Mouse (Mus musculus) cerebellum, adult 11-12 months (tissue): ENCODE results near the gene Rps5.
A peak's percentile ranks its signal among the peaks of the same experiment; 100 is the strongest.
"Not testable (repeated sequence)": the region's sequence is repeated elsewhere in the genome, so short reads cannot be mapped to it uniquely, and the experiment has no call there.

ENCODE experiments used
- DNase-seq: peaks from one replicate; pipeline ENCODE4 v3.0.0; 2022

Gene Rps5

DNA sequence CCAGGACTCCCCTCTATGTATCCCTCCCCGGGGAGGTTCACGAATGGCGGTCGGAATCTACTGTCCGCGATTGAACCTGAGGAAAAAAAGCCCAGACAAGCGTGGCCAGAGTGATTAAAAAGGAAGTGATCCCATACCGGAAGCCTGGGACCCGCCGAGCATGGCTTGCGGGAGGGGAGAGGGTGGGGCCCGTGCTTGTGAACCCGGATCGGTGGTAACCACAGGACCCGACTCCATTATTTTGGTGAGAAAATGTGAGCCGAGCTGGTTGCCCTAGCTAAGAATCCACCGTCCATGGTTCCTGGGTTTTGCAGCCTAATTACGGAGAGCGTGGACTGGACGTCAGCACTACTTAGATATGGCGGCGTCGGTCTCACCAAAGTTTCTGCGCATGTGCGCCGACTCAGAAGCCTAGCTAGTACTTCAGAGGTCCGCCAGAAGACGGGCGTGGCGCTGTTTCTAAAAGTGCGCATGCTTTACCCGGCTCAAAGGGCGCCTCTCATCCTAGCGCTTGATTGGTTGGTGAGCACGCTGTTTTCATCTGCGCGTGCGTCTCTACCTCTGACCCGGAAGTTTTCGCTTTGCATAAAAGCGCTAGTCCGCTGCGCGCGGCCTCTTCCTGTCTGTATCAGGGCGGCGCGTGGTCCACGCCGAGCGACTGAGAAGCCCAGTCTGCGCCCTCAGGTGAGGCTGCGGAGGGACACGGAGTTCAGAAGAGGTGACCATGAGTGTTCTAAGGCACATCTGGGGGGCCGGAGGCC is at the start of gene Rps5:
Gene Rps5 (plus strand): TSS at position 586 of the 761 bp plus-strand sequence.
- DNase-seq, result peak; percentile 99

GRCm38 (mm10) chr7:12874301-12874700 is 47.8 kb upstream of the Rps5 start:
- no peak for DNase-seq

DNA sequence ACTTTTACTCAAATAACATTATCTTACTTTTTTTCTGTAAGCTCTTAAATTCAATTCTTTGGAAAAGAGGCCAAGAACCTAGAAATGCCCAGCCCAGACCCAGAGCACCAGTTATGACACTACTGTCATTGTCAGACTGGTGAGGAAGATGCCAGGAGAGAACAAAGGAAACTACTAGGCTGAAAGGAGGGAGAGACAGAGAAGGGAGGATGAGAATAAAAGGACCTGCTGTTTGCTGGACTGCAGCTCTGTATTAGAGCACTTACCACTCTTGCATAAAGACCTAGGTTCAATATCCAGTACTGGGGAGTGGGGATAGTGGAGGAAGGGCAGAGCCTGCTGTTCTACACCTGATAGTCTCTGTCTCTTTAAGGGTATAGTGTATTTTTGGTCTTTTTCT is 42.1 kb upstream of the Rps5 start:
- no peak for DNase-seq

- not testable (repeated sequence) for DNase-seq
These were observed 41.6 kb upstream of the Rps5 start for GRCm38 (mm10) chr7:12880497-12880896.

DNA sequence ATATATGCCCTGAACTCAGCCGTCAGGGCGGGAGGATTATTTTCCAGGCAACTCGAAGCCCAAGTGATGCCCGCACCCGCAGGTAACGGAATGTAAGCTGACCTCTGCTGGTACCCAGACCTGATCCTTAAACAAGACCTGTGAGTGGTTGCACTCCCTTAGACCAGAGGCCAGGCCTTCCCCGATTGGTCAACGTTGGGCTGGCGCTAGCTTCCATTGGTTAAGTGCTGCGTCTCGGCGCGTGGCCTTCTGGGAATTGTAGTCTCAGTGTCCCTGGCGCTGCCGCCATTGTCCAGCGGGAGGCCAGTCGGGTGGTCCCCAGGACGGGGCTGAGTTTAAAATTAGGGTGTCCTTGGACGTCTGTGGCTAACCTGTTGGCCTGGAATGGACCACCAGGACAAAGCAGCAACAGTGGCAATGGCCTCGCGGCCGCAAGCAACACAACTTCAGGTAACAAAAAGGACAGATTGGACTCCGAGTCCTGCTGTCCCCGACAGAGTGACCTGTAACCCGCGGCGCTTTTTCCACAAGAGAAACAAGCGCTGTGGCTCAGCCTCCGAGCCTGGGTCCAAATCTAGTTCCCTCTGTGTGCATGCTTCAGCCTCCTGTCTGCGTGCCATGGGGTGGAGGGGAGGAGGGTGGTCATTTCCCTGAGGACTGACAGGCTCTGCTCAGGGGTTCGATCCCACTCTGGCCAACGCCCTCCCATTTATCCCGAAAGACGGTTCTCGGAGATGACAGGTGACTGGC is 41.0 kb upstream of the Rps5 start, which contains the start of gene Zfp128:
Gene Zfp128 (plus strand): TSS at position 267 of the 750 bp plus-strand sequence.
- DNase-seq, result peak; percentile 96

DNA sequence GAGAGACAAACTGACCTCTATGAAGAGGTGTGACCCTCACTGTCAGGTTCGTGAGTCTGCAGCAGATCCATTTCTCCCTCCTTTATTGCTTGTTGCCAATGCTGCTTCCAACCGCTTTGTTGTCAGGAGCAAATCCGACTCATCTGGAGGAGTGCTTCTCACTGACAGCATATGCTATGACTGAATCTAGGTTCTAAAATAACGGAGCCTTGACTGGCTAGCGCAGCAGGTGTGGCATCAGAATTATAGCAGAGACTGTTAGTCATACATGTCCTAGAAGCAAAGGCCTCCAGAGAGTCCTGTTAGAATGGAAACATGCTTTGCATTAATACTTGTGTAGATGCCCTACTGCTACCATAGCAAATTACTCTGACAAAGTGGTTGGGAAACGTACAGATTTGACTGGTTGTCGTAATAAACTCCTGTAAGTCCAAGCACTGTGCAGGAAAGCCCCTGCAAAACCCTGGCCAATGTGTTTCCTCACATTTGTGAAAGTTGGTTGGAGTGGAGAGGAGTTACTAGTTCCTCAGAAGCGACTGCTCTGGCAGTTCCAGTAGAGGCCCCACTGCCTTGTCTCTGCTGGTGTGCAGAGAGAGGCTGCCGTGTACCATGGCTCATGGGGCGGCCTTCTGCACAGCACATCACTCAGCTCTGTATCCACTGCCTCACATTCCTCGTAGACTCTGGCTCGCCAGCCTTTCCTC is 35.4 kb upstream of the Rps5 start:
- no peak for DNase-seq

DNA sequence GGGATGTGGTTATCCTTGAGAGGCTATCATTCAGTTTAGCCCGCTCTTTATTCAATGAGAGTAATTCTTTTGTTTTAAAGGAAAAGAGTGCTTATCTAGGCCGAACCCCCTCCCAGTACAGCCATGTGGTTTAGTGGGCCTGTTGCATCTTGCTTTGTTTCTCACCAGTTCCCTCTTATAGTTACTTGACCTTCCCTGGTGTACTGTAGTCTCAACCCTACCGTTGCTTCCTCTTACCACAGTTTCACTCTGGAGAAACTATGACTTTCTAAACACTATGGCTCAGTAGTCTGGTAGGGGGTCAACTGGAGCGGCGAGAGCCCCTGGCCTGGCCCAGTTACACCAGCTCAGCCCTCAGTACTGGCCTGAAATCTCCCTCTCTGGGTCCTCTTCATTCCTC is 34.5 kb upstream of the Rps5 start:
- no peak for DNase-seq

- DNase-seq, result no peak
These were observed 31.2 kb upstream of the Rps5 start for GRCm38 (mm10) chr7:12890928-12891327.

GRCm38 (mm10) chr7:12891334-12891733 is 30.8 kb upstream of the Rps5 start:
- DNase-seq, result no peak

GRCm38 (mm10) chr7:12897655-12898410 is 24.3 kb upstream of the Rps5 start, which contains the start of gene Zscan22:
Gene Zscan22 (plus strand): TSS chr7:12897815.
- DNase-seq, result peak; percentile 95

GRCm38 (mm10) chr7:12901517-12901916 is 20.6 kb upstream of the Rps5 start:
- no peak for DNase-seq

DNA sequence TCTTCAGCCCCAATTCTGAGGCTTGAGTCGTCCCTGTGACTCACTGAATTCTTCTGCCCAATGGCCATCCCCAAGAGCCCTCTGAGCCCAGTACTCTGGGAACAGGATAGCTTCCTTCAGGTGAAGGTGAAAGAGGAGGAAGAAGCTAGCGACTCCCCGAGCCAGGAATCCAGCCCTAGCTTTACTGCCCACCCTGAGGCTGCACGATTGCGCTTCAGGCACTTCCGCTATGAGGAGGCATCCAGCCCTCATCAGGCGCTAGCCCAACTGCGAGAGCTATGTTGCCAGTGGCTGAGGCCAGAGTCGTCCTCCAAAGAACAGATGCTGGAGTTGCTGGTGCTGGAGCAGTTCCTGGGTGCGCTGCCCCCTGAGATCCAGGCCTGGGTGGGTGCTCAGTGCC is 18.5 kb upstream of the Rps5 start:
- DNase-seq, result no peak

DNA sequence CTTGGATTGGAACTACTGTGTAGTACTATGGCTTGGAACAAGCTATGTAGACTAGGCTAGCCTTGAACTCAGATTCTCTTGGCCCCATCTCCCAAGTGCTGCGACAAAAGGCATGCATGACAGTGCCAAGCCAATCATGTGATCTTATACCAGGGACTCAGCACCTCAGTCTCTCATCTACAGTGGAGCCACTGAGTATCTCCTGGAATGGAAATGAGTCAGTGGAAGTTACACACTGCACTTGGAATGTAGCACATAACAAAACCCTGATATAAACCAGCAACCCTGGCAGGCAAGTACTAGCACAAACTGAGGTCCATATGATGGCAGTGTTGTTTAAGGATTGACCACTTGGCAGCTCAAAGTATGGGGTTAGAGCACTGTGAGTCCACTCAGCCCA is 16.9 kb upstream of the Rps5 start:
- no peak for DNase-seq

- DNase-seq, result peak; percentile 75
These were observed 12.6 kb upstream of the Rps5 start for GRCm38 (mm10) chr7:12909498-12909962.

DNA sequence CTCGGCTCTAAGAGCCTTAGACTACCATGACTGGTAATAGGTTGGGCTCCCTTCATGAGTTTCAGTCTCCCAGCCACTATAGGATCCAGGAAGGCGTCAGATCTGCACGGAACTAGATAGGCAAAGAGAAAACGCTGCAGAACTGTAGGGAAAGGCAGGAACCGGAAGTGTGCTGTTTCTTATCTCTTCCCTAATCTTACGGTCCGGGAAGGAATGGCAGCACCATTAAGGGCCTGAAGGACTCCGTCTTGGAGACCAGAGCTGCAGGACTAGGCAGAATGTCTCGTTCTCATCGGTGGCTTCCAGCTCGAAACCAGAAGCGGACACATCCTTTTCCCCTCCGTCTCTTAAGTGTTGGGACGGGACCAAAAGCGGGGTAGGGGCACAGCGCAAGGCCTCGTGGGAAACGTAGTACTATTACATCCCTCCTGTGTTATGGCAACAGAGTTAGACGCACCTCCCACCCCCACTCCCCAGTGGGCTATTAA is 11.9 kb upstream of the Rps5 start:
- peak; percentile 69 for DNase-seq

DNA sequence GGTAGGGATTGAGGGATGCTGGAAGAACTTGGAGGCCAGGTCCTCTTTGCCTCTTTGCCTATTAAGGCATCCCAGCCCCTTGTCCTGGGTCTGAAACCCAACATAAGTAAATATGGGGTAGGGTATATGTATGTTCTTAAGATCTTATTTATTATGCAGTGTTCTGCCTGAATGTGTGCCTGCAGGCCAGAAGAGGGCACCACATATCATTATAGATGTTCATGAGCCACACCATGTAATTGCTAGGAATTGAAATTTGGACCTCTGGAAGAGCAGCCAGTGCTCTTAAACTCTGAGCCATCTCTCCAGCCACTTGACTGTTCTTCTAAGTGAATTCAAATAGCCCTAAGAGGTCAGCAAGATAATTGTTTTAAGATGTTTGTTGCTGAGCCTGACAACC is 8.5 kb upstream of the Rps5 start:
- no peak for DNase-seq

- DNase-seq, result not testable (repeated sequence)
These were observed 1.6 kb upstream of the Rps5 start for GRCm38 (mm10) chr7:12920495-12920894.

DNA sequence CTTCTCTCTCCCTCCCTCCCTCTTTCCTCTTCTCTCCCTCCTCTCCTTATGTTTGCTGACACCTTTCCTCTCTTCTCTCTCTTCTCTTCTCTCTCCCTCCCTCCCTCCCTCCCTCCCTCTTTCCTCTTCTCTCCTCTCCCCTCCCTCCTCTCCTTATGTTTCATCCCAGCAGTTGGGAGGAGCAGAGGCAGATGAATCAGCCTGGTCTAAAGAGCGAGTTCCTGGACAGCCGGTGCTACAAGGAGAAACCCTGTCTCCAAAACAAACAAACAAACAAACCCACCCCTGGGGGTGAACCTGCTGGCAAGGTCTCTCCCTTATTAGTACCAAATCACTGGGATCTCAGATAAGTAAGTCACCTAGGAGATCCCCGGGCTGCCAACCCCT is 779 bp upstream of the Rps5 start:
- DNase-seq, result no peak

DNA sequence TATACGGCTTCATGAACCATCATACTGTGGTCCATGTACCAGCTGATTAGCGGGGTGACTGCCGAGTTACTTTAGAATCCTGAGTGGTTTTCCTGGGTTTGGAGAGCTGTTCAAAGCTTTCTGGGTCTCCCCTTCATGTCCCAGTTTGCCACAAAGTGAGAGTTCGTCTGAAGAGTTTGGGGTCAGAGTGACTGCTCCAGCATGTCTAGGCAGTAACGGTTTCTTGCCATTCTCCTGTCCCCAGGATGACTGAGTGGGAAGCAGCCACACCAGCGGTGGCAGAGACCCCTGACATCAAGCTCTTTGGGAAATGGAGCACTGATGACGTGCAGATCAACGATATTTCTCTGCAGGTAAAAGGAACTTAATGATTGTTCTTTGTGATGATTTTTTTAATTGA is 639 bp downstream of the Rps5 start:
- no peak for DNase-seq

- DNase-seq, result no peak
These were observed 4.2 kb downstream of the Rps5 start for GRCm38 (mm10) chr7:12926316-12926715.

DNA sequence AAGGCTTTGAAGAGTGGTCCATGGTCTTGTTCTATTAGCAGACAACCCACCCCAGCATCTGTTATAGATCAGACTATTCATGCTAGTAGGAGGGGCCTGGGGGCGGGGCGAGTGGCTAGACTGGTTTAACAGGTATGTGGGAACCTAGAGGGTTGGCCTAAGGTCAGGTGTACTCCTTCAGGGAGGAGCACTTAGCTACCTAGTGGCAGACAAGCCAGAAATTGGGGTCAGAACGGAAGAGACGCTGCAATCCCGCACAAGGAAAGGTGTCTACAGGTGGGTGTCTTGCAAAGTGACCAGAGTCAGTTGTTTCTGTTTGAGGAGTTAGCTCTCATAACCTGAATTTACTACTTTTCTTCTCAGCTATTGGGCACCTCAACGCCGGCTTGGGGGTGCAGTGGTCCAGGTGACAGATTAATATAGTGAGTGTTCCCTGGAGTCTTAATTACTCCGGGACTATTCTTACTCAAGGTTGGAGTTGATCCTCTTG is 5.1 kb downstream of the Rps5 start, which contains the start of gene Rnf225:
Gene Rnf225 (plus strand): TSS at position 226 of the 490 bp plus-strand sequence.
- DNase-seq, result no peak
